Mouse (Mus musculus) ES-E14 (cell line): ENCODE results near the gene Pigq.

Source experiments
- HCFC1 ChIP-seq: IDR thresholded peaks from 2 replicates; pipeline ENCODE4 v1.6.1; 2012; ENCODE audit warnings: low read length, inconsistent platforms, borderline replicate concordance; ENCODE audit not compliant: insufficient read depth
- MAFK ChIP-seq: IDR thresholded peaks from 2 replicates; pipeline ENCODE4 v1.6.1; 2014; ENCODE audit warnings: mild to moderate bottlenecking, low read depth, low read length, inconsistent platforms; ENCODE audit not compliant: insufficient read depth
- ZNF384 ChIP-seq: IDR thresholded peaks from 2 replicates; pipeline ENCODE4 v1.6.1; 2012; ENCODE audit warnings: low read depth, low read length, inconsistent platforms

DNA sequence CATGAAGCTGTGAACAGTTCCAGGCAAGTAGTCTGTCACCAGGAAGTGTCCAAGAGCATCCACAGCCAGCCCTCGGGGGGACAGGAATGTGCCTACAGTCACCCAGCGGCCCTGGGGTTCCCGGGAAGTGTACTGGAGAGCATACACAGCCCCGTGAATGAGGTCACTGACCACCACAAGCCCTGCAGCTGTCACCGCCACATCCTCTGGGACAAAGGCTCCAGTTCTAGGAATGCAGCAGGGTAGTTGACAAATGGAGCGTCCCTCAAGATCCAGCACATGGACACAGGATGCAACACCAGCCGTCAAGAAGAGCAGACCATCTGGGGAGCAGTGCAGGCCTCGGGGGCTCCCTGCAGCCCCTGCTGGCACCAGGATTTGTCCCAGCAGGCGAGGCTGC is 967 bp downstream of the Pigq start:
- no peak for TF ChIP-seq HCFC1
- no peak for TF ChIP-seq ZNF384
- TF ChIP-seq MAFK: no peak
